Mouse (Mus musculus): ENCODE measurements around the gene Aff1.

DNA sequence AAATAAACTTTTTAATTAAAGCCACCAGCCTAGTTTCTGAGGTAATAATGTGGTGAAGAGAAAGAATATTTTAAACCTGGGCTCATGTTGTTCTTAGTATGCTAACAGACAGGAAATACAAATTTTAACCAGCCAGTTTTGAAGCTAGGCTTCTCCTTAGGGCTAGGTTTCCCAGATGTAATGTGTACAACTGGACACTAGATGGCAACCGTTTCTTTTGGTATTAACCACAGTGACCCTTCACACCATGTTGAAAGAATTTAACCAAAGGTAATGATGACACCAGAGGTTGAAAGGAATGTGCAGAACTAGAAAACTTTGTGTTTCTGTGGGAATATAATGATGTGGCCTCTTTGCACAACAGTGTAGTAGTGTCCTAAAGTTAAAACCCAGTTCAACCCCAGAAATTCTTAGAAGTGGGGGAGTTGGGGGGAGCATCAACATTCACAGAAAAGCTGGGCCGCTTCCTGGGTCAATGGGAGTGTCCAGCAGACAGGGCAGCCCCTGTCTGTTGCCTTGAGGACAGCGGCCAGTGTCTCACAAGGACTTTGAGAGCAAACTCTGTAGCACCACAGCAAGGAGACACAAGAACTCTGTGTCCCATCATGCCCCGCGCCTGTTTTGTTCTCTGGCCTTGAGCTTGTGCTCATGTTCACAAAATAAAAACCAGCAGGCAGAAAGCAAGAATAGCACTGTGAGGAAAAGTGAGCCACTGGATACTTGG lies 164.3 kb downstream of the Aff1 start:
- TF ChIP-seq CTCF (IDR thresholded peaks at IDR 0.05; ENCODE audit: low read depth) = peak; percentile 80
- TF ChIP-seq EP300 (IDR thresholded peaks at IDR 0.05; ENCODE audit: low read depth) = no peak
